In the genomic region with DNA sequence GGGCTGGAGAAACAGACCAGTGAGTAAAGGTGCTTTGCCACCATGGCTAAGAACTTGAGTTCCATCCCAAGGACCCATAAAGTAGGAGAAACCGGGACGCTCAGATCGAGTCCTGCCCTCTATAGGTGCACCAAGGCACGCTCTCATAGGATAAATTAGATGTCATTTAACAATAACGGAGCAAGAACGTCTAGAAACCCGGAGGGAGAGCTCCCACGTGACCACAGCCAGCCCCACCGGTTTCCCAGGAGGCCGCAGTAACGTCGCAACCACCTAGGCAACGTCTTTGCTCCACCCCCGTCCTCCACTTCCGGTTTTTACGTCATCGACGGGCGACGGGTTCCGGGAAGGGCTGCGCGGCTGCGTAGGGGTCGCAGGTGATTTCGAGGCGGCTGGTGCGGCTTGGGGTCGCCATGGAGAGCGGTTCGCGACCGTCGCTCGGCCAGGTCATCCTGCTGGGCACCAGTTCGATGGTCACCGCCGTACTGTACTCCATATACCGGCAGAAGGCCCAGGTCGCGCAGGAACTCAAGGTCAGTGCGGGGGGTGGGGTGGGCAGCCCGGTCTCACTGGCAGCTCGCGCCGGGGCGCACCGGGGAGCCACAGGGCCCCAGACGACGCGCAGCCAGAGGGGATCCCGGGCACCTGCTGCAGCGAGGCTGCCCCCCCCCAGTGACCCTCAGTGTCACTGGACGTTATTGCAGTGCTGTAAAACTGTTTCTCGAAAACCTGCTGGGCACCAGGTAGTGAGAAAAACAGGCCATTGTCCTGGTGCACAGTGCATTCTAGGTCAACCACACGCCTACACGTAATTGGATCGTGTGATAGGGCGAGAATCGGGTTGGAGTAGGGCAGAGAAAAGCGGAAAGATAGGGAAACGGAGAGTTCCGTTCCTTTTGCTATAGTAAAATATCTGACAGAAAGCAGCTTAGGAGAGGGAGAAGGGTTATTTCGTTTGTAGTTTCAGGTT, we compare ENCODE assay signal across 8 mouse cellular contexts. TPM values are rescaled to one million over a fixed set of nuclear protein-coding genes. Genes with fewer than 3 reads are reported as not detected.
DNase-seq lines count a peak whose midpoint lies in the region; ATAC-seq lines count a peak whose summit lies in the region.

A gene (plus strand): TSS at position 325 of the 970 bp plus-strand sequence.

- DNase-seq in adipocyte (ENCODE audit: low spot score), result peak; percentile 91
- peak; percentile 98 for DNase-seq in embryo, embryonic 10 days (ENCODE audit: low spot score)
- peak; percentile 96 for DNase-seq in gastrocnemius, postnatal 10 days
- DNase-seq in induced T-regulatory cell, adult 2 months (ENCODE audit: low read depth), result peak; percentile 96
- DNase-seq in left cerebral cortex, adult 9 months (ENCODE audit: low spot score in 2 of 2), result peak; percentile 94 to 96
- DNase-seq in right cerebral cortex, postnatal 14 days, result peak; percentile 97
- DNase-seq in urinary bladder, postnatal 36 days (ENCODE audit: low spot score in 2 of 2), result peak; percentile 91 to 95

- ATAC-seq in megakaryocyte progenitor cell, adult 5-6 weeks (replicated peaks; ENCODE audit: poor library complexity), result peak; percentile 97

RNA-seq across cellular contexts. Expression of the gene that starts here (rescaled TPM):
- 10 to 100 TPM; 32.3 to 35.7 TPM for total RNA-seq in gastrocnemius, postnatal 10 days (2021)
- total RNA-seq in megakaryocyte progenitor cell, adult 5-6 weeks (2015), result 4.5 and 6.1 TPM in 2 replicates
- 4.7 and 6.4 TPM in 2 replicates for total RNA-seq in megakaryocyte progenitor cell, adult 5-6 weeks (2017)

Comparison
In these comparisons a context has a peak if more than half of its experiments do, and no peak if none do; other contexts are left out.
1. Peak in every context shown above with its lines: DNase-seq and ATAC-seq.
2. RNA of the gene that starts here (total RNA-seq): 32.3 to 35.7 TPM in gastrocnemius, postnatal 10 days; 4.5 to 6.4 TPM in megakaryocyte progenitor cell, adult 5-6 weeks; every median in the first group is over 4 times any median in the second.